Mouse (Mus musculus): ENCODE measurements around the gene Epha2. TPM values are rescaled to one million over a fixed set of nuclear protein-coding genes. Genes with fewer than 3 reads are reported as not detected.

Epha2 gene
- polyA plus RNA-seq, 1 experiment: 14.2 TPM

DNA sequence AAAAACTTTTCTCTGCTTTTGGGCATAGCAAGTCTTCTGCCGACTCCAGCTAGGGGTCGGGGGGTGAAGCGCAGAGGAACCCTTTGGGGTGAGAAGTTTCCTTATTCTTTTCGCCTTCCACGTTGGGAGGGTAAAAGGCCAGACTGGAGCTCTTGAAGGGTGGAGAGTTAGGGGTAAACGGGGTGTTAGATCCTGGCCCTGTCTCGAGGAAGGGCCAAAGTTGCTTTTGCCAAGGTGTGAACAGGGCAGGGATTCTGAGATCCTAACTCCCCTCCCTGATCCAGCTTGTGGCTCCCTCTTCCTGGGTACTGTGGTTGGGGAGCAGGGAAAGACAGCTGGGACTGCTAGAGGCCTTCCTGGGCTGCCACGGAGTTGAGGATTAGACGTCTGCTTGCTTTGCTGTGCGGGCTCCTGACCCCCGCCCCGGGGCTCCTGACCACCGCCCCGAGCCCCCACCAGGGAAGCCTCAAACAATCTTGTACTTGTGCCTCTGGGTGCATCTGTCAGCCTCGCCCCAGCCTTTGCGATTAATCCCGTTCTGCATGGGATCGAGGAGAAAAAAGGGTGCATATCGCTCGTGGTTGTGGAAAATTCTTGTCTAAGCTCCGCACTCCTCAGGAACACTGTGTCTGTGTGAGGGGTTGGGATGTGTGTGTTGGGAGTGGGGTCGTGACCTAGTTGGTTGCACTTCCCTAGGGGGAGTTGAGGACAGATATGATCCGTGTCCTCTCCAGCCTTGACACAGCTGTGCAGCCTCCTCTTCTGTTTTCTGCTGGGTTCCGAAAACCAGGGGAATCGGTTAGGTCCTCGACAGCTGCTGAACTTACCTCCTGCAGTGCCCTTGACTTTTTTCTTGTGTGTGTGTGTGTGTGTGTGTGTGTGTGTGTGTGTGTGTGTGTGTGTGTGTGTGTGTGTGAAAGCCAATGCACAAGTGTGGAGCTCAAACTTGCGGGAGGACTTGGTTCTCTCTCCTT is 1.7 kb downstream of the Epha2 start:
- Histone ChIP-seq H3K27ac (ENCODE audit: control insufficient read depth, insufficient read depth, low read depth, low read length, poor library complexity) (no peak overlapping the region), H3K4me1 (ENCODE audit: control insufficient read depth, insufficient read depth, low read length) (no peaks in the 10 kb centered on the region), H3K4me3 (replicated peaks; ENCODE audit: control insufficient read depth, low read depth, low read length) (peak overlapping the region; percentile 66)
- 25% methylated on average over 27 of the region's 27 CpGs for WGBS
- no peak for TF ChIP-seq POLR2A (IDR thresholded peaks at IDR 0.05; ENCODE audit: borderline replicate concordance, control insufficient read depth, low read depth, low read length)
- TF ChIP-seq CTCF (IDR thresholded peaks at IDR 0.05; ENCODE audit: control insufficient read depth, insufficient read depth, low read length): no peak

DNA sequence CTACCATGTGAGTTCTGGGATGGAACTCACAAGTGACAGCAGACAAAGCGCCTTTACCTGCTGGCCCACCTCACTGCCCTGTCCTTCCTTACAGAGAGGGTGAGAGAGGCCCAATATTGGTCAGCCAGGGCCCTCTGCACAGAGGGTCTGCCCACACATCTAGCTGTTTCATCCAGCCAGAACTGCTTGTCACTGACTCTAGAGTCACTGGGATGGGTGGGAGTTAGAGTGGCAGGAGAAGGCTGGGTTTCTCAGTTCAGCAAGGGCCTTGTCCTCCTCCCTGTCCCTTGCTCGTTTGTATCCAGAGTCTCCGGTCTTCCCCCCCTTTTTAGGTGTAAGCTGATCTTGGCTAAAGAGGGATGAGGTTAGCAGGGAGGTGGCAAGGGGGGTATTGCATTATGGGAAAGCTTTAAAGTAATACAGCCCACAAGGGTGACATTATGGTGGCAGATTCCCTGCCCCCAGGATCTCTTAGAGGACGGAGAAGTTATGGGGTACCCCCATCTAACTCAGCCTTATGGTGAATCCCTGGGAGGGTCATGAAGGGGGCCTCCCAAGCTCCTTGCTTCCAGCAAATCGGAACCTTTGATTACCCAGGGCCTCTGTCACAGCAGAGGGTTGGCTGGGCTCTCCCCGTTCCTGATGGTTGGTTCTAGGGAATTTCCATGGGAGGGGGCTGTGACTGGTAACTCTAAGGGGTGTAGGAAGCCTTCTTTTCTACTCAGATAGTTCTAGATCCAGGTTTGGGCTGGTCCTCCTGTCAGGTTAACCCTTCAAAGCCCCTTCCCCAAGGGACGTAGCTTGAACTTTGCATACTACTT is 2.6 kb downstream of the Epha2 start:
- Histone ChIP-seq H3K27ac (ENCODE audit: control insufficient read depth, insufficient read depth, low read depth, low read length, poor library complexity) (no peak overlapping the region), H3K4me3 (replicated peaks; ENCODE audit: control insufficient read depth, low read depth, low read length) (peak overlapping the region; percentile 11), H3K4me1 (ENCODE audit: control insufficient read depth, insufficient read depth, low read length) (no peaks in the 10 kb centered on the region)
- 68% methylated on average over 7 of the region's 7 CpGs for WGBS
- no peak for TF ChIP-seq CTCF (IDR thresholded peaks at IDR 0.05; ENCODE audit: control insufficient read depth, insufficient read depth, low read length)
- no peak for TF ChIP-seq POLR2A (IDR thresholded peaks at IDR 0.05; ENCODE audit: borderline replicate concordance, control insufficient read depth, low read depth, low read length)

DNA sequence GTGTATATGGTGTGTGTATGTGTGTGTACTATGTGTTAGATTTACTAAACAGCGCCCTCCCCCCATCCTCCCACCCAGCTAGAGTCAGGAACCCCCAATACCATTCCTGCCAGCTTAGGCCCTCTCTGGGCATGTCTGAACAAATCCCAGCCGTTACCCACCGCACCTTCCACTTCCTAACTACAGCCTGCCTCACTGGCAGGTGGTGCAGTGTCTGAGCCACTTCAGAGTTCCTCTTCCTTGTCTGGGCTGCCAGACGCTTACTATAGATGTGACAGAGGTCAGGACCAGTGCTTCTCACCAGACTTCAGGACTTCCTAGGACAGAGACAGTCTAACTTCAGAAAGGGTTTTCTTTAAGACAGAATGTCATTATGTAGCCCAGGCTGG is 3.2 kb downstream of the Epha2 start:
- no peak overlapping the region for H3K27ac ChIP-seq (ENCODE audit: control insufficient read depth, insufficient read depth, low read depth, low read length, poor library complexity)
- 17% methylated on average over 4 of the region's 4 CpGs for WGBS
- no peak overlapping the region for H3K4me3 ChIP-seq (replicated peaks; ENCODE audit: control insufficient read depth, low read depth, low read length)
- no peaks in the 10 kb centered on the region for H3K4me1 ChIP-seq (ENCODE audit: control insufficient read depth, insufficient read depth, low read length)
- TF ChIP-seq POLR2A (IDR thresholded peaks at IDR 0.05; ENCODE audit: borderline replicate concordance, control insufficient read depth, low read depth, low read length): no peak
- TF ChIP-seq CTCF (IDR thresholded peaks at IDR 0.05; ENCODE audit: control insufficient read depth, insufficient read depth, low read length): no peak

DNA sequence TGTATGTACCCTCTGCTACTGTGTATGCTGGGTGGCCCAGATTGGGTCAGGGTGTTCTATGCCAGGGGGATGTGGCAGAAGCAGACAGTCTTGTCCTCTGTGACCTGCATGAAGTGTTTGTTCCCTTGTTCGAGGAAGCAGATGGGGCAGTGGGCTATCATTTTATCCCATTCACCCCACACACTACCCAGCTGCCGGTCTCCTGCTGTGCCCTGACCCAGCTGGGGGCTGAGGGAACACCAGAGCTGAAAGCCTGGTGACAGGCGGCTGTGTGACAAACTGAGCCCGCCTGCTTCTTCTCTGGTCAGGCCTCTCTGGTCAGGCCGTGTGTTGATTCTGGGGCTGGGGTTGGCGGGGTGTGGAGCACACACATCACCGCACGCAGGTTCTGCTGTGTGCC is 5.0 kb downstream of the Epha2 start:
- TF ChIP-seq CTCF (IDR thresholded peaks at IDR 0.05; ENCODE audit: control insufficient read depth, insufficient read depth, low read length): no peak
- TF ChIP-seq POLR2A (IDR thresholded peaks at IDR 0.05; ENCODE audit: borderline replicate concordance, control insufficient read depth, low read depth, low read length): no peak
- Histone ChIP-seq H3K4me1 (ENCODE audit: control insufficient read depth, insufficient read depth, low read length) (no peaks in the 10 kb centered on the region), H3K4me3 (replicated peaks; ENCODE audit: control insufficient read depth, low read depth, low read length) (no peak overlapping the region), H3K27ac (ENCODE audit: control insufficient read depth, insufficient read depth, low read depth, low read length, poor library complexity) (no peak overlapping the region)
- WGBS: 80% methylated on average over 8 of the region's 8 CpGs

DNA sequence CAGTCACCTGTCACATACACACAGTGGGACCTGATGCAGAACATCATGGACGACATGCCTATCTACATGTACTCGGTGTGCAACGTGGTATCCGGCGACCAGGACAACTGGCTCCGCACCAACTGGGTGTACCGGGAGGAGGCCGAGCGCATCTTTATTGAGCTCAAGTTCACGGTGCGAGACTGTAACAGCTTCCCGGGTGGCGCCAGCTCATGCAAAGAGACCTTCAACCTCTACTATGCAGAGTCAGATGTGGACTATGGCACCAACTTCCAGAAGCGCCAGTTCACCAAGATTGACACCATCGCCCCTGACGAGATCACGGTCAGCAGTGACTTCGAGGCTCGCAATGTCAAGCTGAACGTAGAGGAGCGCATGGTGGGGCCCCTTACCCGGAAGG is 7.3 kb downstream of the Epha2 start:
- Histone ChIP-seq H3K4me3 (replicated peaks; ENCODE audit: control insufficient read depth, low read depth, low read length) (no peak overlapping the region), H3K4me1 (ENCODE audit: control insufficient read depth, insufficient read depth, low read length) (no peaks in the 10 kb centered on the region), H3K27ac (ENCODE audit: control insufficient read depth, insufficient read depth, low read depth, low read length, poor library complexity) (no peak overlapping the region)
- WGBS: 92% methylated on average over 22 of the region's 22 CpGs
- TF ChIP-seq CTCF (IDR thresholded peaks at IDR 0.05; ENCODE audit: control insufficient read depth, insufficient read depth, low read length): no peak
- TF ChIP-seq POLR2A (IDR thresholded peaks at IDR 0.05; ENCODE audit: borderline replicate concordance, control insufficient read depth, low read depth, low read length): no peak

DNA sequence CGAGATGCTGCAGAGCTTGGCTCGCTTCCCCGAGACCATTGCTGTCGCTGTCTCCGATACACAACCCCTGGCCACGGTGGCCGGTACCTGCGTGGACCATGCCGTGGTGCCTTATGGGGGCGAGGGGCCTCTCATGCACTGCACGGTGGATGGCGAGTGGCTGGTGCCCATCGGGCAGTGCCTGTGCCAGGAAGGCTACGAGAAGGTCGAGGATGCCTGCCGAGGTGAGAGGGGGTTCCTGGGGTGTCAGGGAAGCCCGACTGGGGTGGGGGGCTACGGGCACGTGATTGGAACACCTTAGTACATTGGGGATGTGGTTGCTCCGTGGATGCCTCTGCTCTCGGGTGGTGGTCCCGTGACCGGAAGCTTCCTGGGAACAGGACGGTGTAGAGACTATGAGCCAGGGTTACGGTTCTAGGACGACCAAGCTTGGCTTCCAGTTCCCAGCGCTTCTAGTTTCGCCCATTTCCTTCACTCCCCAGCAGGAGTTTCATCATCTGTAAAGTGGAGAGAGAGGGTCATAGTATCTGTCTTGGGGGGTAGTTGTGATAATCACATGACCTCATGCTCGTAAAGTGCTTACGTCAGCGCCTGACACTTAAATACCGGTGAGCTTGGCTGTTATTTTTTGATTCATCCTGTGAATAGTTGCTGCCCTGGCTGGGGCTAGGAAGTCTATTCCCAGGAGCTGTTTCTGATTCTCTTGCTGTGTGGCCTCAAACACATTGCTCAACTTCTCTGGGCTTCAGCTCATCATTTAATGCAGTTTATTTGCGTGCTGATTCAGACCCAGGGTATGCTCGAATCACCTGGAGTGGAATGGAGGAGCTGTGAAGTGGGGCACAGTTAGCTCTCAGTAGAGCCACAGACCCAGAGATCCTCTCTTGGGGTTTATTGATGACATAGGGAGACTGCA is 8.1 kb downstream of the Epha2 start:
- no peak for TF ChIP-seq POLR2A (IDR thresholded peaks at IDR 0.05; ENCODE audit: borderline replicate concordance, control insufficient read depth, low read depth, low read length)
- TF ChIP-seq CTCF (IDR thresholded peaks at IDR 0.05; ENCODE audit: control insufficient read depth, insufficient read depth, low read length): no peak
- Histone ChIP-seq H3K4me1 (ENCODE audit: control insufficient read depth, insufficient read depth, low read length) (no peaks in the 10 kb centered on the region), H3K27ac (ENCODE audit: control insufficient read depth, insufficient read depth, low read depth, low read length, poor library complexity) (no peak overlapping the region), H3K4me3 (replicated peaks; ENCODE audit: control insufficient read depth, low read depth, low read length) (no peak overlapping the region)
- WGBS: 86% methylated on average over 34 of the region's 34 CpGs

DNA sequence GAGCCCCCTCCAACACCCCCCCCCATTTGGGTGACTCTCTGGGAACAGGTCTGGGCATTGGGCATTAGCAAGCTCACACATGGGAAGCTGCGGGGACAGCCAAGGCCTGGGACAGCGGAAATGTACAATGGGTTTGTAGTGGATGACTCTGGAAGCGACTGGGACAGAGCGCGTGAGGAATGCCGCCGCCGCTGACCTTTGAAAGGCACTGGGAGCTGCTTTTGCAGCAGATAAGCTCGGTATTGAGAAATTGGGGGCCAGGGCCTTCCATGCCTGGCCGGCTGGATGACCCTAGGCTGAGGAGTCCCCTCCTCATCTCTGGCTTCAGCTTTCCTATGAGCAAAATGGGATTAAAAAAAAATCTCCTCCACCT is 8.7 kb downstream of the Epha2 start:
- TF ChIP-seq POLR2A (IDR thresholded peaks at IDR 0.05; ENCODE audit: borderline replicate concordance, control insufficient read depth, low read depth, low read length) (no peak), CTCF (IDR thresholded peaks at IDR 0.05; ENCODE audit: control insufficient read depth, insufficient read depth, low read length) (no peak)
- Histone ChIP-seq H3K4me3 (replicated peaks; ENCODE audit: control insufficient read depth, low read depth, low read length) (no peak overlapping the region), H3K4me1 (ENCODE audit: control insufficient read depth, insufficient read depth, low read length) (no peaks in the 10 kb centered on the region), H3K27ac (ENCODE audit: control insufficient read depth, insufficient read depth, low read depth, low read length, poor library complexity) (no peak overlapping the region)
- 89% methylated on average over 10 of the region's 10 CpGs for WGBS
